Mouse (Mus musculus) megakaryocyte, embryonic 14.5 days (primary cell): Measurements from ENCODE around the gene Elovl5.

Experiments
- FLI1 ChIP-seq: IDR thresholded peaks from 2 replicates; pipeline ENCODE4 v1.6.1; 2012; ENCODE audit warnings: low read length, inconsistent platforms, mixed read lengths
- GATA1 ChIP-seq: IDR thresholded peaks from 3 replicates; pipeline ENCODE4 v1.6.1; 2012; ENCODE audit warnings: mixed read lengths, low read length, inconsistent platforms, borderline replicate concordance

- no peak for TF ChIP-seq GATA1
- TF ChIP-seq FLI1 = no peak
These were observed 92.2 kb downstream of the Elovl5 start for GRCm38 (mm10) chr9:78009382-78009781.
